Mouse (Mus musculus): ENCODE measurements around the gene Pate1. TPM values are rescaled to one million over a fixed set of nuclear protein-coding genes. Genes with fewer than 3 reads are reported as not detected.

Gene Pate1
- 0.16 TPM in 1 of 2 replicates, not detected in the other for polyA plus RNA-seq (2016; fragmentation: Nextera tagmentation; extraction: Ambion mirVana)

GRCm38 (mm10) chr9:35687013-35687412 lies at the start of gene Pate1:
TSS of gene Pate1 (minus strand) at chr9:35687390.
- Histone ChIP-seq H3K4me1 (peaks cover 5% of the 10 kb centered on the region; the same call in 1 of the 2 replicates), H3K4me3 (no peak within 1 kb of the TSS), H3K27me3 (replicated peaks; ENCODE audit: low read depth, poor library complexity, severe bottlenecking) (no peaks in the 10 kb centered on the region), H3K9me3 (no peaks in the 10 kb centered on the region), H3K27ac (replicated peaks) (no peak within 1 kb of the TSS), H3K36me3 (replicated peaks) (no peaks in the 10 kb centered on the region)
- DNase-seq (ENCODE audit: low spot score) = no peak
- 50% methylated on average over 1 of the region's 1 CpGs for WGBS

- Histone ChIP-seq H3K27me3 (replicated peaks; ENCODE audit: low read depth, poor library complexity, severe bottlenecking) (no peaks in the 10 kb centered on the region), H3K4me3 (no peak overlapping the region), H3K27ac (replicated peaks) (no peak overlapping the region), H3K9me3 (peaks cover 13% of the 10 kb centered on the region; the same call in 1 of the 2 replicates), H3K36me3 (replicated peaks) (no peaks in the 10 kb centered on the region), H3K4me1 (no peaks in the 10 kb centered on the region)
- DNase-seq (ENCODE audit: low spot score) = no peak
These were observed 20.1 kb upstream of the Pate1 start for GRCm38 (mm10) chr9:35707265-35707664.

- Histone ChIP-seq H3K27ac (replicated peaks) (no peak overlapping the region), H3K27me3 (replicated peaks; ENCODE audit: low read depth, poor library complexity, severe bottlenecking) (no peaks in the 10 kb centered on the region), H3K4me1 (no peaks in the 10 kb centered on the region), H3K36me3 (replicated peaks) (no peaks in the 10 kb centered on the region), H3K4me3 (no peak overlapping the region), H3K9me3 (peaks cover 4% of the 10 kb centered on the region; the same call in 1 of the 2 replicates)
- DNase-seq (ENCODE audit: low spot score) = no peak
These were observed 4.7 kb upstream of the Pate1 start for GRCm38 (mm10) chr9:35691924-35692323.

- no peaks in the 10 kb centered on the region for H3K27me3 ChIP-seq (replicated peaks; ENCODE audit: low read depth, poor library complexity, severe bottlenecking)
- H3K4me3 ChIP-seq = no peak overlapping the region
- 88% methylated on average over 2 of the region's 2 CpGs for WGBS
- no peak for DNase-seq (ENCODE audit: low spot score)
- no peak overlapping the region for H3K27ac ChIP-seq (replicated peaks)
- H3K4me1 ChIP-seq = no peaks in the 10 kb centered on the region
- peaks cover 6% of the 10 kb centered on the region; the same call in 1 of the 2 replicates for H3K9me3 ChIP-seq
- H3K36me3 ChIP-seq (replicated peaks) = no peaks in the 10 kb centered on the region
These were observed 13.6 kb downstream of the Pate1 start for GRCm38 (mm10) chr9:35673557-35673956.

DNA sequence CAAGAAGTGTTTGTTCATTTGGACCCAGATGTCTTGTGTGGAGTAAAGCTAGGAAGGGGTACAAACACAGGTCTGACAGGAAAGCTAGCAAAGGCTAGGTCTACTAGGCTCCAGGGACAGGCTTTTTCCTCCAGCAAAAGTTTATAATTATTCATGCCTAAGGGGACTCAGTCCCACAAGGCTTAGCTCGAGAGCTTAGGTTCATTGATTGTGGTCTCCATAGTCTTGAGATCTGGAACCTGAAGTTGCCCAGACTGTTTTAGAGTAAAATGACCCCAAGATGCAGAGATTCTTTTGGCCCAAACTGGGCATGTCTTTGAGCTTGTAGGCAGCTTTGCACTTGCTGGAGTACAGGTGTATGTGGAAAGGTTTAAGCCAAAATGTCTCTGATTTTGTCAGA lies 39.1 kb downstream of the Pate1 start, which contains the start of gene Pate3:
Gene Pate3 (minus strand): TSS at position 101 of the 400 bp plus-strand sequence.
- H3K36me3 ChIP-seq (replicated peaks) = no peaks in the 10 kb centered on the region
- DNase-seq (ENCODE audit: low spot score) = no peak
- no peaks in the 10 kb centered on the region for H3K27me3 ChIP-seq (replicated peaks; ENCODE audit: low read depth, poor library complexity, severe bottlenecking)
- H3K9me3 ChIP-seq = peaks cover 6% of the 10 kb centered on the region; the same call in 1 of the 2 replicates
- no peak within 1 kb of the TSS for H3K4me3 ChIP-seq
- no peak within 1 kb of the TSS for H3K27ac ChIP-seq (replicated peaks)
- H3K4me1 ChIP-seq = no peaks in the 10 kb centered on the region
- WGBS = 69% methylated on average over 1 of the region's 1 CpGs

Other genes starting within 250 kb of the Pate1 start
- not detected in 2 replicates for gene Gm1113, start 169.1 kb downstream of the Pate1 start, polyA plus RNA-seq (2016; fragmentation: Nextera tagmentation; extraction: Ambion mirVana)
- 6.0 and 6.1 TPM in 2 replicates for gene Ddx25, start 128.9 kb downstream of the Pate1 start, polyA plus RNA-seq (2016; fragmentation: Nextera tagmentation; extraction: Ambion mirVana)
- 18.3 and 21.3 TPM in 2 replicates for gene Pus3, start 128.8 kb downstream of the Pate1 start, polyA plus RNA-seq (2016; fragmentation: Nextera tagmentation; extraction: Ambion mirVana)
- gene Pate2, start 117.1 kb downstream of the Pate1 start, polyA plus RNA-seq (2016; fragmentation: Nextera tagmentation; extraction: Ambion mirVana) = 1.5 and 1.6 TPM in 2 replicates
- 24.9 and 26.5 TPM in 2 replicates for gene Hyls1, start 117.0 kb downstream of the Pate1 start, polyA plus RNA-seq (2016; fragmentation: Nextera tagmentation; extraction: Ambion mirVana)
- gene Pate4, start 75.4 kb downstream of the Pate1 start, polyA plus RNA-seq (2016; fragmentation: Nextera tagmentation; extraction: Ambion mirVana) = not detected in 2 replicates
- not detected in 2 replicates for gene Pate3, start 39.2 kb downstream of the Pate1 start, polyA plus RNA-seq (2016; fragmentation: Nextera tagmentation; extraction: Ambion mirVana)
- gene Gm17677, start 53.7 kb upstream of the Pate1 start, polyA plus RNA-seq (2016; fragmentation: Nextera tagmentation; extraction: Ambion mirVana) = not detected in 2 replicates
- not detected in 2 replicates for gene Gm17727, start 90.7 kb upstream of the Pate1 start, polyA plus RNA-seq (2016; fragmentation: Nextera tagmentation; extraction: Ambion mirVana)
- gene Gm27235, start 102.7 kb upstream of the Pate1 start, polyA plus RNA-seq (2016; fragmentation: Nextera tagmentation; extraction: Ambion mirVana) = not detected in 2 replicates
- gene D730048I06Rik, start 102.7 kb upstream of the Pate1 start, polyA plus RNA-seq (2016; fragmentation: Nextera tagmentation; extraction: Ambion mirVana) = not detected in 2 replicates
- not detected in 2 replicates for gene 9230110F15Rik, start 156.8 kb upstream of the Pate1 start, polyA plus RNA-seq (2016; fragmentation: Nextera tagmentation; extraction: Ambion mirVana)
- not detected in 2 replicates for gene 9230113P08Rik, start 221.0 kb upstream of the Pate1 start, polyA plus RNA-seq (2016; fragmentation: Nextera tagmentation; extraction: Ambion mirVana)